Mouse (Mus musculus): ENCODE measurements around the gene Plekha8.

The Plekha8 gene

GRCm38 (mm10) chr6:54594469-54595329 lies at the start of gene Plekha8:
Gene Plekha8 (plus strand): TSS chr6:54595111.
- DNase-seq (ENCODE audit: low read depth, low spot score): peak; percentile 81

- DNase-seq (ENCODE audit: low read depth, low spot score): no peak
Observed at GRCm38 (mm10) chr6:54548314-54549019, 46.4 kb upstream of the Plekha8 start.

GRCm38 (mm10) chr6:54549311-54549710 lies 45.6 kb upstream of the Plekha8 start:
- no peak for DNase-seq (ENCODE audit: low read depth, low spot score)

GRCm38 (mm10) chr6:54550801-54551323 lies 44.0 kb upstream of the Plekha8 start:
- DNase-seq (ENCODE audit: low read depth, low spot score): no peak

GRCm38 (mm10) chr6:54552721-54553413 lies 42.0 kb upstream of the Plekha8 start:
- DNase-seq (ENCODE audit: low read depth, low spot score): no peak

GRCm38 (mm10) chr6:54553632-54554031 lies 41.3 kb upstream of the Plekha8 start:
- DNase-seq (ENCODE audit: low read depth, low spot score): no peak

GRCm38 (mm10) chr6:54554341-54555110 lies 40.4 kb upstream of the Plekha8 start:
- DNase-seq (ENCODE audit: low read depth, low spot score): no peak

GRCm38 (mm10) chr6:54555816-54556215 lies 39.1 kb upstream of the Plekha8 start:
- no peak for DNase-seq (ENCODE audit: low read depth, low spot score)

- DNase-seq (ENCODE audit: low read depth, low spot score): no peak
Observed at GRCm38 (mm10) chr6:54557671-54558070, 37.2 kb upstream of the Plekha8 start.

- no peak for DNase-seq (ENCODE audit: low read depth, low spot score)
Observed at GRCm38 (mm10) chr6:54558466-54558865, 36.4 kb upstream of the Plekha8 start.

- no peak for DNase-seq (ENCODE audit: low read depth, low spot score)
Observed at GRCm38 (mm10) chr6:54562018-54562809, 32.7 kb upstream of the Plekha8 start.

- no peak for DNase-seq (ENCODE audit: low read depth, low spot score)
Observed at GRCm38 (mm10) chr6:54563561-54563960, 31.4 kb upstream of the Plekha8 start.

GRCm38 (mm10) chr6:54564506-54564991 lies 30.4 kb upstream of the Plekha8 start:
- DNase-seq (ENCODE audit: low read depth, low spot score): no peak

GRCm38 (mm10) chr6:54565012-54565411 lies 29.9 kb upstream of the Plekha8 start:
- no peak for DNase-seq (ENCODE audit: low read depth, low spot score)

- DNase-seq (ENCODE audit: low read depth, low spot score): peak; percentile 2
Observed at GRCm38 (mm10) chr6:54565665-54566545, 29.0 kb upstream of the Plekha8 start, which contains the start of gene Scrn1. Gene Scrn1 (minus strand): TSS chr6:54566489.

GRCm38 (mm10) chr6:54566546-54566919 lies 28.4 kb upstream of the Plekha8 start:
- no peak for DNase-seq (ENCODE audit: low read depth, low spot score)

- no peak for DNase-seq (ENCODE audit: low read depth, low spot score)
Observed at GRCm38 (mm10) chr6:54569776-54570175, 25.1 kb upstream of the Plekha8 start.

GRCm38 (mm10) chr6:54573218-54573955 lies 21.5 kb upstream of the Plekha8 start:
- DNase-seq (ENCODE audit: low read depth, low spot score): no peak

All from CD4-positive, CD25-positive, alpha-beta regulatory T cell, adult 2 months (primary cell).